Mouse (Mus musculus) adrenal gland, postnatal 10 days (tissue): ENCODE data around the gene Thoc7. TPM values are rescaled to one million over a fixed set of nuclear protein-coding genes. Genes with fewer than 3 reads are reported as not detected.
A peak's percentile ranks its signal among the peaks of the same experiment; 100 is the strongest.

Experiments used
- DNase-seq: peaks from one replicate; pipeline ENCODE4 v3.0.0; 2021; ENCODE audit warnings: mixed read lengths
- total RNA-seq, 2 experiments: library from RNA; stranded (reverse); gene quantifications; 2 replicates each; pipeline ENCODE4 v1.2.3; 2021

Thoc7 gene
- total RNA-seq, 2 experiments from 2014 or later = 133 to 134 TPM

- DNase-seq = no peak
Measured at GRCm38 (mm10) chr14:13934052-13934371, 27.6 kb downstream of the Thoc7 start.

GRCm38 (mm10) chr14:13933290-13934051 lies 28.2 kb downstream of the Thoc7 start:
- DNase-seq = no peak

- DNase-seq = peak; percentile 66
Measured at GRCm38 (mm10) chr14:13917630-13918029, 44.0 kb downstream of the Thoc7 start.

- DNase-seq = no peak
Measured at GRCm38 (mm10) chr14:13917208-13917607, 44.4 kb downstream of the Thoc7 start.

GRCm38 (mm10) chr14:13915207-13915606 lies 46.4 kb downstream of the Thoc7 start:
- no peak for DNase-seq

GRCm38 (mm10) chr14:13914387-13915082 lies 47.1 kb downstream of the Thoc7 start, which contains the start of gene Gm281:
Gene Gm281, minus strand, starts transcription at chr14:13914478.
- DNase-seq = no peak

- DNase-seq = no peak
Measured at GRCm38 (mm10) chr14:13910148-13910547, 51.5 kb downstream of the Thoc7 start.

- no peak for DNase-seq
Measured at GRCm38 (mm10) chr14:13907145-13907544, 54.5 kb downstream of the Thoc7 start.

GRCm38 (mm10) chr14:13906461-13906860 lies 55.2 kb downstream of the Thoc7 start:
- DNase-seq = no peak

GRCm38 (mm10) chr14:13901611-13902067 lies 60.0 kb downstream of the Thoc7 start:
- DNase-seq = peak; percentile 55

Other genes starting within 250 kb of the Thoc7 start
- gene Gm281, start 47.4 kb downstream of the Thoc7 start, total RNA-seq = not detected
- 10 to 100 TPM; 22.6 to 26.2 TPM for gene Atxn7, start 412 bp downstream of the Thoc7 start, total RNA-seq
- gene Psmd6, start 159.1 kb upstream of the Thoc7 start, total RNA-seq = 100 to 1,000 TPM; 118 to 130 TPM
- gene Olfr720, start 225.0 kb upstream of the Thoc7 start, total RNA-seq = not detected